Mouse (Mus musculus) left cerebral cortex, adult 8-10 months (tissue): ENCODE measurements around the gene Hist1h3e. TPM values are rescaled to one million over a fixed set of nuclear protein-coding genes. Genes with fewer than 3 reads are reported as not detected.
"Not testable (repeated sequence)": the region's sequence is repeated elsewhere in the genome, so short reads cannot be mapped to it uniquely, and the experiment has no call there.

Experiments
- DNase-seq, 2 experiments: peaks; one replicate each; pipeline ENCODE4 v3.0.0; 2022; ENCODE audit warnings: low spot score in 2 of 2
- total RNA-seq, 4 experiments: library from RNA; stranded (reverse); gene quantifications; 2 replicates each; pipeline ENCODE4 v1.2.4; 2022

The Hist1h3e gene
- total RNA-seq, 4 experiments from 2014 or later: 43.6 to 61.8 (median 54.4) TPM

GRCm38 (mm10) chr13:23583387-23584068 is 21.4 kb upstream of the Hist1h3e start:
- no peak for DNase-seq

DNA sequence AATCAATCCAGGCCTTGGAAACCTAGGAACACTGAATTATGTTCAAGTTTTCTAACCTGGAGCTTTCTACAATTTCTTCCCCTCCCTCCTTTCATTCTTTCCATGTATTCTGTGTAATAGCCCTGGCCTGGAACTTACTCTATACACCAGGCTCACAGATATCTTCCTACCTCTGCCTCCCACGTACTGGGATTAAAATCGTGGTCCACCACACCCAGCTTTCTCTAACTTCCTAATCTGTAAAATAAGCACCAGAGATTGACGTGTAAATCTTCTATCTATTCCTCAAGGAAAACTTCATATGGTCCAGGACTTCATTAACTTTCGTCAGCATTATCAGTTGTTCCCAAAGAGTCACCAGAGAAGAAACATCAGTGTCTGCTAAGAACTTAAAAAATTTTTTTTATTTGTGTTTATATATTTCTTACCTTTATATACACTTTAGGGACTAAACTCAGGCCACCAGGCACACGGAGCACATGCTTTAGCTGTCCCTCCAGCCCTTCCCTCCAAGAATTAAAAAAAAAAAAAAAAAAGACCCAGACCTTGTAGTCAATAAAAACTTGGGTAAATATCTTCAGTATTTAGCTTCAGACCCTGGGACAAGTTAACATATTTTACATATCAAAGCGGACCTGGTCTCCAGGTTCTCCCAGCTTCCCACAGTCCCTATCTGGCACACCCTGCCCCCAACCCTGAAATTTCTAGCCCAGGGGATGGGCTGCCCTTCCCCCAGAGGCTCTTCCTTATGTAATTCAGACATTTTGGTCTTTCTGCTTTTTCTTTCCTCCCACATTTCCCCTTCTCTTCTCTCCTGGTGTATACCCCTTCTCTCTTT is 20.3 kb upstream of the Hist1h3e start:
- DNase-seq: no peak

- peak; percentile 96 to 99 for DNase-seq
Measured at GRCm38 (mm10) chr13:23581408-23582218, 19.4 kb upstream of the Hist1h3e start, which contains the start of gene Hist1h4d. Gene Hist1h4d (plus strand): TSS chr13:23581598.

DNA sequence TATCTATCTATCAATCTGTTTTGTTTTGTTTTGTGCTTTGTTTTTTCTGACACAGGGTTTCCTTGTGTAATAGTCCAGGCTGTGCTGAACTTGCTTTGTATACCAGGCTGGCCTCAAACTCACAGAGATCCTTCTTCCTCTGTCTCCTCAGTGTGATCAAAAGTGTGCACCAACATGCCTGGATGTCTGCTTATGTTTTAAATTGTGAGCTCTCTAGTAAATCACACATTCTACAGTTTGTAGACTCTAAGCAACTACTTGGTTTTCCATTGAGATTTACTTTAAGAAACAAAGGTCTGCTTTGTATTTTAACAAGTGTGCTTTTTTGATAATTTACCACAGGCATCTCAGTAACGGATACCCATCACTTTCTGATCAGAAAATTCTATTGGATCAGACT is 15.7 kb upstream of the Hist1h3e start:
- DNase-seq: no peak

- DNase-seq: no peak
Measured at GRCm38 (mm10) chr13:23576906-23577639, 14.9 kb upstream of the Hist1h3e start.

GRCm38 (mm10) chr13:23576351-23576881 is 14.2 kb upstream of the Hist1h3e start:
- DNase-seq: no peak

GRCm38 (mm10) chr13:23575864-23576313 is 13.7 kb upstream of the Hist1h3e start:
- DNase-seq: not testable (repeated sequence)

- DNase-seq: peak in 1 of 2 experiments; percentile 59
Measured at GRCm38 (mm10) chr13:23575271-23575851, 13.2 kb upstream of the Hist1h3e start, which contains the start of gene Hist1h3d. Gene Hist1h3d (plus strand): TSS chr13:23575763.

DNA sequence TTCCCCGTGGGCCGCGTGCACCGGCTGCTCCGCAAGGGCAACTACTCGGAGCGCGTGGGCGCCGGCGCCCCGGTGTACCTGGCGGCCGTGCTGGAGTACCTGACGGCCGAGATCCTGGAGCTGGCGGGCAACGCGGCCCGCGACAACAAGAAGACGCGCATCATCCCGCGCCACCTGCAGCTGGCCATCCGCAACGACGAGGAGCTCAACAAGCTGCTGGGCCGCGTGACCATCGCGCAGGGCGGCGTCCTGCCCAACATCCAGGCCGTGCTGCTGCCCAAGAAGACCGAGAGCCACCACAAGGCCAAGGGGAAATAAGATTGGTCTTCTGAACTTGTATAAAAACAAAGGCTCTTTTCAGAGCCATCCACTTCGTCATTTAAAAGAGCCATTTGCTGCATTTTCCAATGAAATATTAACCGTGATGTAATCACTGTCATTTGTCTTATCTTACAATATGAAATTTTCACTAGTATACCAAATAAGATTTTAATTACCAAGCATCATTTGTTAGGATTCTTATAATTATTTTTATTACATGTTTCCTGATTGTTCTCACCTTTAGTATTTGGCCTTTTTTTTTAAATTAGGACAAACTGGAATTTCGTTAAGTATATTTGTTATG is 12.5 kb upstream of the Hist1h3e start:
- not testable (repeated sequence) for DNase-seq

- peak; percentile 74 to 96 for DNase-seq
Measured at GRCm38 (mm10) chr13:23573898-23574524, 11.8 kb upstream of the Hist1h3e start, which contains the start of the genes Hist1h2bf and Hist1h2ad. Gene Hist1h2bf (minus strand): TSS chr13:23574196. Gene Hist1h2ad (plus strand): TSS chr13:23574381.

DNA sequence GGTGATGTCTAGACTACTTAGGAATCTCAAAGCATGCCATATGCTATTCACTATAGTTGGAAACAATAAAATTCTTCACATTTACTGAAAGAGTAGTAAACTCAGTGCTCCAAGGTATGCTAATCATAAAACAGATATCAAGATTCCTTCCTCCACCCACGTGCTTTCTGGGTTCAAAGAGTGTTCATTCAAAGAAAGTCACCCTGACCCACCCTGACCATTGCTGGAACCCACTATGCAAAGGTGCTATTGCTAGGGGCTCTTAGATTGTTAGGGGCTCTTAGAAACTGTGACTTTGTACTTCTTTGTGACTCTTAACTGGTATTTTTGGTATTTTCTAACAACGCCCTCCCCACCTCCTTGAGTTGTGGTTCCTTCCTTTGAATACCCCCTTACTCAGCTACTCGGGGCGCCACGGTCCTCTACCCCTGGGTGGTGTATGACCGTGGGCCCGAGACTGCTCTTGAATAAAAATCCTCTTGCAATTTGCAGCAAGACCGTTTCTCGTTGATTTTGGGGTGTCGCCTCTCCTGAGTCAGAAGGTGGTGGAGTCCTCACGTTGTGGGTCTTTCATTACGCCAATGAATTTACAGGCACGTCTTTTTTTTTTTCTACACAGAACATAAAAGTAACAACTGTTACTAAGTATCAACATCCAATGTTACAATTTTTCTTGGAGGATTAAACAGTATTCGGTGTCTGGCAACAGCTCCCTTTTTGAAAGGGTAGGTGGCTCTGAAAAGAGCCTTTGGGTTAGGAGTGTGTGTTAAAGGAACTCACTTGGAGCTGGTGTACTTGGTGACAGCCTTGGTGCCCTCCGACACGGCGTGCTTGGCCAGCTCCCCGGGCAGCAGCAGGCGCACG is 11.1 kb upstream of the Hist1h3e start:
- not testable (repeated sequence) for DNase-seq

- DNase-seq: no peak
Measured at GRCm38 (mm10) chr13:23572218-23573033, 10.3 kb upstream of the Hist1h3e start.

DNA sequence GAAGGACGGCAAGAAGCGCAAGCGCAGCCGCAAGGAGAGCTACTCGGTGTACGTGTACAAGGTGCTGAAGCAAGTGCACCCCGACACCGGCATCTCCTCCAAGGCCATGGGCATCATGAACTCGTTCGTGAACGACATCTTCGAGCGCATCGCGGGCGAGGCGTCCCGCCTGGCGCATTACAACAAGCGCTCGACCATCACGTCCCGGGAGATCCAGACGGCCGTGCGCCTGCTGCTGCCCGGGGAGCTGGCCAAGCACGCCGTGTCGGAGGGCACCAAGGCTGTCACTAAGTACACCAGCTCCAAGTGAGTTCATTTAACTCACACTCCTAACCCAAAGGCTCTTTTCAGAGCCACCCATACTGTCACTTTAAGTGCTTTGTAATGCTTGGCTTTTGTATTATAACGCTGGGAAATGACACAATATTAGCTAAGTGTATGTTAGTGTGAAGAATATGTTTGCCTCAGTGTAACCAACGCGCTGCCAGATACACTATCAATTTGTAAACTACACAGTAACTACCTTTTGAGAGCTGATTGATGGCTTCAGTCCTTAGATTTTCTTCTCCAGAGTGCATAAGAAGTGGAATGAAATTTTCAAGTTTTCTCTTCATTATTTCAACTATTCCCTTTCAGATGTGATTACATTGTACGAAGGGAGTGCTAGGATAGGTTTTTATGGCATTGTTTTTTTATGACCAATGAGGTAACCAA is 9.5 kb upstream of the Hist1h3e start:
- not testable (repeated sequence) for DNase-seq

DNA sequence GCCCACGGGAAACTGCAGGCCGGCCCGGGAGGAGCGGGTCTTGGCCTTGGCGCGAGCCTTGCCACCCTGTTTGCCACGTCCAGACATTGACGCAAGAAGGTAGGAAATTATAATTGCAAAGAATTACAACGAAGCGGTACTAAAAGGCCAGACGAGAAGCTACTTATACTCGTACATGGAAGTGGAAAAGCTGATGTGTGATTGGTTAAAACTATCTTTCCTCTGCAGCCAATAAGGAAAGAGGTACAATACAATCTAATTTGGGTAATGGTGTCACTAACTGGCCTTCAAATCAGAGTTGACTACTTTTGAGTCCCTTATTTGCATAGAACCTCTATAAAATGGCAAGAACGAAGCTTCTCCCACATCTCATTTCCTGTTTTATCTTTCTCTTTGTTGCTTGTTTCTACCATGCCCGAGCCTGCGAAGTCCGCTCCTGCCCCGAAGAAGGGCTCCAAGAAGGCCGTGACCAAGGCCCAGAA is 8.9 kb upstream of the Hist1h3e start, which contains the start of the genes Hist1h2ae and Hist1h2bg:
Hist1h2ae (minus strand) TSS at position 199 of the 482 bp plus-strand sequence.
Hist1h2bg (plus strand) TSS at position 375 of the 482 bp plus-strand sequence.
- DNase-seq: peak; percentile 68 to 74

DNA sequence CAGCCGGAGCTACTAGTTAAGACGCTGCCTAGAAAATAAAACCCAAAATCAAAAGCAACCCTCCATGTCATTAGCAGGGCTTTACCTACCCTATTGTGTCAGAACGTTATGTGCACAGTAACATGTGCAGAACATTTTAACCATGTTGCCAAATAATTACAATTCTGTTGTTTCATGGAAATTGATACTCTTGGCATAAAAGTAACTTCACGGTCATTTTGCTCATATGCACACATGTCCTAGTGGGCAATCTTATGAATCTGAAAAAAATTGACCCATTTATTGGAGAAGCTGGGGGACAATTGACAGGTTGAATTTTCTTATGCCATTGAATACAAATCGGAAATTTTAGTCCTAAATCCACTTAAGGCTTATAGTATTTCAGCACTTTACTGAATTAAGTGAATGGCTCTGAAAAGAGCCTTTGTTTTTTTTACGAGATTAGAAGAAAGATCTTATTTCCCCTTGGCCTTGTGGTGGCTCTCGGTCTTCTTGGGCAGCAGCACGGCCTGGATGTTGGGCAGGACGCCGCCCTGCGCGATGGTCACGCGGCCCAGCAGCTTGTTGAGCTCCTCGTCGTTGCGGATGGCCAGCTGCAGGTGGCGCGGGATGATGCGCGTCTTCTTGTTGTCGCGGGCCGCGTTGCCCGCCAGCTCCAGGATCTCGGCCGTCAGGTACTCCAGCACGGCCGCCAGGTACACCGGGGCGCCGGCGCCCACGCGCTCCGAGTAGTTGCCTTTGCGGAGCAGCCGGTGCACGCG is 8.3 kb upstream of the Hist1h3e start:
- DNase-seq: not testable (repeated sequence)
